Mouse (Mus musculus): Measurements from ENCODE around the gene Peg10.

DNA sequence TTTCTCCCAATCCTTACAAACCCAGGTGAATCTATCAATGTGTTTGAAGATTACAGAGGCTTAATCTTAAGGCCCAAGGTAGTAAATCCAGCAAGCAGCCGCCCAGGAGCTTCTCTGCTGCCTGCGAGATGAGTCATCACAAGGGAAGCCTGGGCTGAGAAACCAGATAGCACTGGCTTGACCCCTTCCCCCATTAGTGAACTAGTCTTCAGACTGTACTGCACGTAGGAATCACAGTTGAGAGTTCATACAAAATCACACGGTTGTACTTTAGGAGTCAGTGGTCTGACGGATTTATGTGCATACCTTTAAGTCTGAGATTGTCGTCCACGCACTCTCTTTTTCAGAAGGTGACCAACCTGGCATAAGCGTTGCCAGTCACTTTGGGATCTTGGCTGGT is 13.9 kb upstream of the Peg10 start:
- TF ChIP-seq CTCF (IDR thresholded peaks at IDR 0.05; ENCODE audit: extremely low read depth, insufficient read depth, low read length) (no peak), POLR2A (IDR thresholded peaks at IDR 0.05; ENCODE audit: extremely low read depth, insufficient read depth, low read length) (no peak)

Measured in cortical plate, adult 2 months (tissue).